Mouse (Mus musculus) embryonic facial prominence, embryonic 15.5 days (tissue): Measurements from ENCODE around the gene Cenpx. TPM values are rescaled to one million over a fixed set of nuclear protein-coding genes. Genes with fewer than 3 reads are reported as not detected.

Source experiments
- ATAC-seq: fragments of 200-750 bp; cut with Nextera tagmentation; 2 replicates; pipeline ENCODE4 v1.8.0; 2017; ENCODE audit warnings: low read depth, moderate TSS enrichment; ENCODE audit not compliant: insufficient number of reproducible peaks, low FRiP score, low TSS enrichment
- H3K27ac ChIP-seq: fragments of 300-500 bp; sonication (generic); replicated peaks from 2 replicates; pipeline ENCODE4 v1.5.1; 2015; ENCODE audit warnings: mild to moderate bottlenecking, inconsistent platforms
- H3K27me3 ChIP-seq: fragments of 300-500 bp; sonication (generic); 2 replicates; pipeline ENCODE4 v1.6.1; 2015; ENCODE audit warnings: inconsistent platforms
- H3K36me3 ChIP-seq: fragments of 300-500 bp; sonication (generic); 2 replicates; pipeline ENCODE4 v1.6.1; 2015; ENCODE audit warnings: mild to moderate bottlenecking, inconsistent platforms
- H3K4me1 ChIP-seq: fragments of 300-500 bp; sonication (generic); 2 replicates; pipeline ENCODE4 v1.6.1; 2015; ENCODE audit warnings: inconsistent platforms
- H3K4me2 ChIP-seq: fragments of 300-500 bp; sonication (generic); replicated peaks from 2 replicates; pipeline ENCODE4 v1.6.1; 2015; ENCODE audit warnings: mild to moderate bottlenecking, inconsistent platforms
- H3K4me3 ChIP-seq: fragments of 300-500 bp; sonication (generic); replicated peaks from 2 replicates; pipeline ENCODE4 v1.5.1; 2015; ENCODE audit warnings: mild to moderate bottlenecking, inconsistent platforms
- H3K9ac ChIP-seq: fragments of 300-500 bp; sonication (generic); 2 replicates; pipeline ENCODE4 v1.6.1; 2015; ENCODE audit warnings: inconsistent platforms
- H3K9me3 ChIP-seq: fragments of 300-500 bp; sonication (generic); replicated peaks from 2 replicates; pipeline ENCODE4 v1.6.1; 2016; ENCODE audit warnings: inconsistent platforms
- WGBS: fragments of 180-500 bp; shearing (Covaris S2); methylation state at CpG from one replicate; pipeline ENCODE4 v1.1.7; 2015; 5-methylcytosine and 5-hydroxymethylcytosine counted together
- polyA plus RNA-seq: library from polyadenylated mRNA; unstranded; fragments of >200 nt; fragmentation: Nextera tagmentation; extraction: Ambion mirVana; gene quantifications from 2 replicates; pipeline ENCODE4 v1.2.1, GENCODE M21; 2015

The Cenpx gene
- polyA plus RNA-seq, 1 experiment from 2014 or later, result 157 TPM

DNA sequence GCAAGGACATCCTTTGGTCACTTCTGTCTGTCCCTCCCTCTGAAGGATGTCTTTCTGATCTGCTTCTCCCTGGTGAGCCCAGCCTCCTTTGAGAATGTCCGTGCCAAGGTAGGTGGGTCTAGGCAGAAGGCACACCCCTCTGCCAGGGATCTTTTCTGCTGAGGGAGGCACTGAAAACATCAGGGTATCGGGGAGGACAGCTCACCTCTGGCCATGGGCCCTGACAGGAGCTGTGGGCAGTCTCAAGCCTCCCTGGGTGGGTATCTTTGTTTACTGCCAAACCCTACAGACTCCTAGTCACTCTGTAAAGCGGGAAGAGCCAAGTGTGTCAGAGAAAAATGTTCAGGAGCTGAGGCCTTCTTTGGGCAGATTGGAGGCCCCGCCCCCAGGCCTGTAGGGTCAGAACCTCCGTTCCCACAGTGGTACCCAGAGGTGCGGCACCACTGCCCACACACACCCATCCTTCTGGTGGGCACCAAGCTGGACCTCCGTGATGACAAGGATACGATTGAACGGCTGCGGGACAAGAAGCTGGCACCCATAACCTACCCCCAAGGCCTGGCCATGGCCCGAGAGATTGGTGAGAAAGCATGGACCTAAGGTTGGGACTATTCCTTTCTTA lies 9.3 kb upstream of the Cenpx start:
- H3K4me3 ChIP-seq, result peak overlapping the region; percentile 67; the same call in 1 of the 2 replicates
- H3K9ac ChIP-seq, result no peak overlapping the region
- ATAC-seq, result no peak
- H3K4me2 ChIP-seq, result peak overlapping the region; percentile 97
- no peaks in the 10 kb centered on the region for H3K9me3 ChIP-seq
- H3K27me3 ChIP-seq, result no peaks in the 10 kb centered on the region
- H3K4me1 ChIP-seq, result peaks cover 32% of the 10 kb centered on the region
- peaks cover 16% of the 10 kb centered on the region for H3K36me3 ChIP-seq
- 86% methylated on average over 11 of the region's 11 CpGs for WGBS
- no peak overlapping the region for H3K27ac ChIP-seq

DNA sequence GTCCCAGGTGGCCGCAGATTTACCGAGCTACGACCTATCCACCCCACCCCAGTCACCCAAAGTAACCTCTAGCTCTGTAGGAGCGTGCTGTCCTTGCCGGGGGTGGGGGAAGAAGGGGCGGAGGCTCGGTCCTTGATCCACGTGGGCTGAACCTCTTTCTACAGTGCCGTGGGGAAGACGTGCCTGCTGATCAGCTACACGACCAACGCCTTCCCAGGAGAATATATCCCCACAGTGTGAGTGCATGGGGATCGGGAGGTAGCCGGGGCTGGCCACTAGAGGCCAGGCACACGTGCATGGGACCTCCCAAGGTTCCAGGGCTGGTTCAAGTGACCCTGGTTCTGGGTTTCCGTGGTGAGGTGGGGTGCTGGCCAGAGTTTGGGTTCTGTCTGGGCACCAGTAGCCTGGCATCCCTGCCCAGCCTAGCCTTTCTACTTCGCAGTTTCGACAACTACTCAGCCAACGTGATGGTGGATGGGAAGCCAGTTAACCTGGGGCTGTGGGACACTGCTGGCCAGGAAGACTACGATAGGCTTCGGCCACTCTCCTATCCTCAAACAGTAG lies 8.6 kb upstream of the Cenpx start:
- H3K4me1 ChIP-seq, result peaks cover 32% of the 10 kb centered on the region
- H3K9ac ChIP-seq, result peak overlapping the region; percentile 59
- ATAC-seq, result no peak
- H3K27ac ChIP-seq, result peak overlapping the region; percentile 31; the same call in 1 of the 2 replicates
- no peaks in the 10 kb centered on the region for H3K9me3 ChIP-seq
- peak overlapping the region; percentile 97 for H3K4me2 ChIP-seq
- H3K27me3 ChIP-seq, result no peaks in the 10 kb centered on the region
- WGBS, result 20% methylated on average over 21 of the region's 21 CpGs
- H3K4me3 ChIP-seq, result peak overlapping the region; percentile 67
- H3K36me3 ChIP-seq, result peaks cover 23% of the 10 kb centered on the region

DNA sequence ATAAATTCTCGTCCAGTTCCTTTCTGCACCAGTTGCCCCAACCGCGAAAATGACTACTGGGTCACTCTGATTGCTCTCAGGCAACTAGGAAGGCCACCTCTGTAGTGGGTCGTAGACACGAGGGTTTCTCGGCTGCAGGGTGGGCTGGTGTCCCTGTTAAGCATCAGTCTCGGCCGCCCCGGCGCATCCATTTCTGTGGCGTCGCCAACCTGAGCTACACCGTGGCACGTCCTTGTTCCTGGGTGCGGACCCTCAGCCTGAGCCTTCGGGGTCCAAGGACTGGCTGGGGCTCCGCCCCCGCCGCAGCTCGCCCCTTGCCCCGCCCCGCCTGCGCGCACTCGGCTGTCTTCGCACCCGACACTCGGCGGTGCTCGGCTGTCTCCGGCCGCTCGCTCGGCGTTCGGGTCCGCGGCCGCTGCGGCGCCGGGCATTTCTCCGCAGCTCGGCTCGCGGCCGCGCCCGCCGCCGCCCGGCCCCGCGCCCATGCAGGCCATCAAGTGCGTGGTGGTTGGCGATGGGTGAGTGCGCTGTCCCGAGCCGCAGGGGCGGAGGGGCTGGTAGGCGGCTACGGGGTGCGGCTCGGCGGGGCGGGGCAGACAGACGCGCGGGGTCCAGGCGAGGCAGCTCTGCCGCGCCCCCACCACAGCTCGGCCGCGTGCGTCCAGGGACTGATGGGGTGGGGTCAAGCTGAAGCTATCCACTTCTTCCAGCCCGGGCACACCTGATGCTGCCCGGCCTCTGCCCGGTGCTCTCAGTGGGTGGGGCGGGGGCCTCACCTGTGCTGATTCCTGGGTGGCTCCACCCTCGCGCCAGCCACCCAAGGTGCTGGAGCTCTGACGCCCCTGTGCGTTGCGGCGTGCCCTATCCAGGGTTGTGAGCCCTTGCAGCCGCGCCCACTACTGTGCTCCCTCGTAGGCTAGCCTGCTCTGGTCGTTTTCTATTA lies 7.9 kb upstream of the Cenpx start, which contains the start of gene Rac3:
Gene Rac3 (plus strand): TSS at position 347 of the 943 bp plus-strand sequence.
- H3K9me3 ChIP-seq, result no peaks in the 10 kb centered on the region
- H3K36me3 ChIP-seq, result peaks cover 31% of the 10 kb centered on the region
- H3K27me3 ChIP-seq, result no peaks in the 10 kb centered on the region
- H3K9ac ChIP-seq, result peak within 1 kb of the TSS; percentile 59
- peak within 1 kb of the TSS; percentile 67 for H3K4me3 ChIP-seq
- ATAC-seq, result peak; percentile 83
- peaks cover 26% of the 10 kb centered on the region for H3K4me1 ChIP-seq
- H3K4me2 ChIP-seq, result peak within 1 kb of the TSS; percentile 97
- peak within 1 kb of the TSS; percentile 45 for H3K27ac ChIP-seq
- under 1% methylated on average over 86 of the region's 90 CpGs for WGBS

DNA sequence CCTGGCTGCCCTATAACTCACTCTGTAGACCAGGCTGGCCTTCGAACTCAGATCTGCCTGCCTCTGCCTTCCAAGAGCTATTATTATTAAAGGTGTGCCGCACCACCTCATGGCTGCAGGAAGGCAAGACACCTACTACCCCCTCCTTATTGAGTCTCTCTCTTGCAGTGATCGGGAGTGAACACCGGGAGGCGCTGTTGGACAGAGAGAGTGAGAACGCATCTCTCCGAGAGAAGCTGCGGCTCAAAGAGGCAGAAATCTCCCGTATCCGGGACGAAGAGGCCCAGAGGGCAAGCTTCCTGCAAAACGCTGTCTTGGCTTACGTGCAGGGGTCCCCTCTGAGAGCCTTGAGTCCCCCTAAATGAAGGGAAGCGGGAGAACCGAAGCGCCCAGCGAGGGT lies 6.9 kb upstream of the Cenpx start:
- Histone ChIP-seq H3K9me3 (no peaks in the 10 kb centered on the region), H3K27me3 (no peaks in the 10 kb centered on the region), H3K4me2 (peak overlapping the region; percentile 97), H3K4me1 (peaks cover 23% of the 10 kb centered on the region), H3K9ac (peak overlapping the region; percentile 31; the same call in 1 of the 2 replicates), H3K4me3 (peak overlapping the region; percentile 67), H3K36me3 (peaks cover 40% of the 10 kb centered on the region), H3K27ac (peak overlapping the region; percentile 45)
- no peak for ATAC-seq
- 12% methylated on average over 17 of the region's 17 CpGs for WGBS

DNA sequence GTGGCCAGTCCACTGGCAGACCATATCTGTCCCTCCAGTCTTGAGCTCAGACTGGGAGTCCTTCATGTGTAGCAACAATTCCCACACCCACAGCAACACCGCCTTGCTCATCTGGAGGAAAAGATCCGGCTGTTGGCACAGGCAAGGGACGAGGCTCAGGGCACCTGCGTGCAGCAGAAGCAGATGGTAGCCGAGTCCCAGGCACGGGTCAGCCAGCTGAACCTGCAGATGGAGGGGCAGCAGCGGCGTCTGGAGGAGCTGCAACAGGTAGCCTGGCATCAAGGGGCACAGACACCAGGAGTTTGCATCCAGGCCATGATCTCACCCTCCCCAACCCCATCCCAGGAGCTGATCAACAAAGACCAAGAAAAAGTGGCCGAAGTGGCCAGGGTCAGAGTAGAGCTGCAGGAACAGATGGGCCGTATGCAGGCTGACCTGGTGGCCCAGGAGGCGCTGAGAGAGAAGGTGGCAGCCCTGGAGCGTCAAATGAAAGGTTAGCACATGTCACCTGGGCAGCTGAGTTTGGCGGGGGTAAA lies 6.4 kb upstream of the Cenpx start:
- Histone ChIP-seq H3K36me3 (peaks cover 46% of the 10 kb centered on the region), H3K9ac (no peak overlapping the region), H3K27me3 (no peaks in the 10 kb centered on the region), H3K4me2 (no peak overlapping the region), H3K27ac (no peak overlapping the region), H3K4me3 (no peak overlapping the region), H3K4me1 (peaks cover 28% of the 10 kb centered on the region), H3K9me3 (no peaks in the 10 kb centered on the region)
- no peak for ATAC-seq
- 87% methylated on average over 13 of the region's 13 CpGs for WGBS

DNA sequence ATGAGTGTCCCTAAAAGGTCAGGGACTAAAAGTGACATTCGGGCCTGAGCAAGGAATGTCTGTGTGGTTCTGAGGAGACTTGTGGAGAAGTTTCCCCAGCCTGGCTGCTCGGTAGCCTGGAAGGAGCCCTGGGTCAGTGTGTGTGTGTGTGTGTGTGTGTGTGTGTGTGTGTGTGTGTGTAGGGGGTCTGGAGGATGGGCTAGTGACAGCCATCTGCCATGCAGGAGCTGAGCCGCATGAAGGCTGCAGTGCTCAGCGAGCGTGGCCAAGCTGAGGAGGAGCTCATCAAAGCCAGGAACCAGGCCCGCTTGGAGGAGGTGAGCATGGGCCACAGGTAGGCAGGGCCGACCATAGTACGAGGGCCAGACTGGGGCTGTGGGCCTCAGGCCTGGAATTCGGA lies 5.7 kb upstream of the Cenpx start:
- WGBS, result 82% methylated on average over 9 of the region's 9 CpGs
- no peak overlapping the region for H3K9ac ChIP-seq

GRCm38 (mm10) chr11:120715131-120715530 lies 1.6 kb upstream of the Cenpx start:
- WGBS, result 74% methylated on average over 9 of the region's 9 CpGs
- Histone ChIP-seq H3K27ac (no peak overlapping the region), H3K36me3 (peaks cover 54% of the 10 kb centered on the region), H3K4me2 (peak overlapping the region; percentile 99; the same call in 1 of the 2 replicates), H3K4me3 (0 out of 2 replicates have a peak overlapping the region, but pooled peaks have one; percentile 71), H3K9ac (peak overlapping the region; percentile 69), H3K27me3 (no peaks in the 10 kb centered on the region), H3K4me1 (peaks cover 41% of the 10 kb centered on the region), H3K9me3 (no peaks in the 10 kb centered on the region)
- no peak for ATAC-seq

More for the DNA sequence above, 5.7 kb upstream of the Cenpx start:
- Histone ChIP-seq H3K4me2 (no peak overlapping the region), H3K4me3 (no peak overlapping the region), H3K36me3 (peaks cover 46% of the 10 kb centered on the region), H3K27me3 (no peaks in the 10 kb centered on the region), H3K9me3 (no peaks in the 10 kb centered on the region), H3K27ac (no peak overlapping the region), H3K4me1 (peaks cover 35% of the 10 kb centered on the region)
- no peak for ATAC-seq

DNA sequence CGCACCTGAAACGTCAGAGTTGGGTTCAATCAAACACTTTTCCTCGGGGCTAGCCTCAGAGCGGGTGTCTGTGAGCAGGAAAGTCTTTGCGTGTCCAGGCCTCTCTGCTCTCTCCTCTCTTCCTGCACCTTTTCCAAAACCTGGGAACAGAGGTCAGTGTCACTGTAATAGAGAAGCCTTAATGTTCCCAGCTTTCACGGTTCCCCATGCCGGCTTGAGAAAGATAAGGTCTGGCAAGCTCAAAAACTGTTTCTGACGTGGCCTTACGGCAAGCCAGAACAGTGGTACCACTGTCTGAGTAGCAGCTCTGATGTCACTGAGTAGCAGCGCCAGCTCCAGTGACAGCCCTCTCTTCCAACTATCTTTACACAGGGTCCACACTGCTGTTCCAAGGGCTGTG lies 1.0 kb upstream of the Cenpx start:
- peak overlapping the region; percentile 99 for H3K4me2 ChIP-seq
- no peak for ATAC-seq
- peaks cover 41% of the 10 kb centered on the region for H3K4me1 ChIP-seq
- peak overlapping the region; percentile 71 for H3K4me3 ChIP-seq
- H3K36me3 ChIP-seq, result peaks cover 50% of the 10 kb centered on the region
- peak overlapping the region; percentile 13; the same call in 1 of the 2 replicates for H3K27ac ChIP-seq
- peak overlapping the region; percentile 69 for H3K9ac ChIP-seq
- H3K27me3 ChIP-seq, result no peaks in the 10 kb centered on the region
- WGBS, result 44% methylated on average over 10 of the region's 10 CpGs
- no peaks in the 10 kb centered on the region for H3K9me3 ChIP-seq

GRCm38 (mm10) chr11:120712771-120713568 lies 568 bp downstream of the Cenpx start:
- Histone ChIP-seq H3K27ac (peak overlapping the region; percentile 80), H3K9me3 (no peaks in the 10 kb centered on the region), H3K27me3 (no peaks in the 10 kb centered on the region), H3K36me3 (peaks cover 39% of the 10 kb centered on the region), H3K4me1 (peaks cover 56% of the 10 kb centered on the region), H3K4me2 (peak overlapping the region; percentile 99), H3K4me3 (peak overlapping the region; percentile 71), H3K9ac (peak overlapping the region; percentile 60)
- under 1% methylated on average over 38 of the region's 38 CpGs for WGBS
- ATAC-seq, result peak; percentile 30

- no peaks in the 10 kb centered on the region for H3K9me3 ChIP-seq
- 57% methylated on average over 8 of the region's 8 CpGs for WGBS
- peak overlapping the region; percentile 99 for H3K4me2 ChIP-seq
- H3K4me3 ChIP-seq, result peak overlapping the region; percentile 71
- no peak for ATAC-seq
- no peak overlapping the region for H3K27ac ChIP-seq
- peaks cover 30% of the 10 kb centered on the region for H3K36me3 ChIP-seq
- H3K9ac ChIP-seq, result peak overlapping the region; percentile 60; the same call in 1 of the 2 replicates
- H3K27me3 ChIP-seq, result no peaks in the 10 kb centered on the region
- peaks cover 64% of the 10 kb centered on the region for H3K4me1 ChIP-seq
These were observed 1.4 kb downstream of the Cenpx start for GRCm38 (mm10) chr11:120711980-120712604.
